Mouse (Mus musculus) liver, postnatal 0 days (tissue): Measurements from ENCODE around the gene Vipr1. TPM values are rescaled to one million over a fixed set of nuclear protein-coding genes. Genes with fewer than 3 reads are reported as not detected.

Source experiments
- ATAC-seq: fragments of 200-750 bp; cut with Nextera tagmentation; 2 replicates; pipeline ENCODE4 v1.8.0; 2017; ENCODE audit warnings: mild to moderate bottlenecking, moderate library complexity
- DNase-seq: peaks from one replicate; pipeline ENCODE4 v3.0.0-alpha.2; 2016
- H3K27ac ChIP-seq: fragments of 300-500 bp; sonication (generic); 2 replicates; pipeline ENCODE4 v1.5.1; 2014; ENCODE audit warnings: antibody characterized with exemption, moderate library complexity, mild to moderate bottlenecking, low read depth
- H3K27me3 ChIP-seq: fragments of 300-500 bp; sonication (generic); 2 replicates; pipeline ENCODE4 v1.6.1; 2014; ENCODE audit warnings: low read length, control low read depth, mixed read lengths; ENCODE audit not compliant: insufficient read depth
- H3K36me3 ChIP-seq: fragments of 300-500 bp; sonication (generic); replicated peaks from 2 replicates; pipeline ENCODE4 v1.6.1; 2014; ENCODE audit warnings: mild to moderate bottlenecking, control low read depth, low read length, moderate library complexity, mixed read lengths; ENCODE audit not compliant: insufficient read depth
- H3K4me1 ChIP-seq: fragments of 300-500 bp; sonication (generic); 2 replicates; pipeline ENCODE4 v1.6.1; 2014; ENCODE audit warnings: antibody characterized with exemption, mild to moderate bottlenecking, control low read depth; ENCODE audit not compliant: insufficient read depth
- H3K4me2 ChIP-seq: fragments of 300-500 bp; sonication (generic); 2 replicates; pipeline ENCODE4 v1.6.1; 2014; ENCODE audit warnings: low read depth, mild to moderate bottlenecking, low read length, moderate library complexity, mixed read lengths
- H3K4me3 ChIP-seq: fragments of 300-500 bp; sonication (generic); 2 replicates; pipeline ENCODE4 v1.5.1; 2014; ENCODE audit warnings: low read depth, low read length
- H3K9ac ChIP-seq: fragments of 300-500 bp; sonication (generic); replicated peaks from 2 replicates; pipeline ENCODE4 v1.6.1; 2014; ENCODE audit warnings: mild to moderate bottlenecking, moderate library complexity
- H3K9me3 ChIP-seq: fragments of 300-500 bp; sonication (generic); 2 replicates; pipeline ENCODE4 v1.6.1; 2016; ENCODE audit warnings: mild to moderate bottlenecking, control low read depth, low read length, mixed read lengths
- CTCF ChIP-seq: sonication (generic); IDR thresholded peaks from 2 replicates; pipeline ENCODE4 v1.5.1; 2016; ENCODE audit warnings: antibody characterized with exemption, low read depth
- EP300 ChIP-seq: IDR thresholded peaks from 2 replicates; pipeline ENCODE4 v1.6.1; 2016; ENCODE audit warnings: antibody characterized with exemption, low read depth, mild to moderate bottlenecking
- WGBS: fragments of 180-500 bp; shearing (Covaris S2); extraction: QIAGEN DNeasy Blood & Tissue Kit; methylation state at CpG from one replicate; pipeline ENCODE4 v1.1.7; 2014; ENCODE audit not compliant: insufficient replicate concordance; 5-methylcytosine and 5-hydroxymethylcytosine counted together
- polyA plus RNA-seq: library from polyadenylated mRNA; unstranded; fragments of >200 nt; fragmentation: Nextera tagmentation; extraction: Ambion mirVana; gene quantifications from 2 replicates; pipeline ENCODE4 v1.2.1, GENCODE M21; 2015

Gene Vipr1
- polyA plus RNA-seq, 1 experiment from 2014 or later = 3.4 TPM

DNA sequence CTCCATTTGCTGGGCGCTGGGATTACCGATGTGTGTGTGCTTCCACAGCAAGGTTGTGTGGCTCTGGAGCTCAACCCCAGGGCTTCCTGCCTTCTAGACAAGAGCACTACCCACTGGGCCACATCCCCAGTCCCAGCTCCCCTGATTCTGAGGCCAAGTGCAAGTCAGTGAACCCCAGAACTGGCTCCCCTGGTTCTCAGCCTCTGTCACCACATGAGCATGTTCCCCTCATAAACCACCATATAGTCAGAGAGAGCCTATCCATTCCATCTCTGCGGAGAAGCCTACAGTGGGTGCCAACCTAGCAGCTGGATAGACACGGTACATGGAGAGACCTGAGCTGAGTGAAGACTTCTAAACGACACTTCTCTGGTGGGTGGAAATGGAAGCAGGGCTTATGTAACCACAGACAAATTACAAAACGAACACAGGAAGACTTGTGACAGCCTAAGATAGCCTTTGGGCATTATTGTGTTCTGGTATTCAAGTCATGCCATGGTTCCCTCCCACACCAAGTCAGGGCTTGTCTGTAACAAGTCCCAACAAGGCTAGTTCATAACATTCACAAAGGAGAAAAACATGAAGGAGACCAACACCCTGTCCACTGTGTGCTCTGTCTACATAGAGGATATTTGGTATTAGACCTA is 63.6 kb downstream of the Vipr1 start:
- no peaks in the 10 kb centered on the region for H3K9me3 ChIP-seq
- no peak for ATAC-seq
- H3K4me2 ChIP-seq = peak overlapping the region; percentile 84
- H3K4me3 ChIP-seq = no peak overlapping the region
- peaks cover 28% of the 10 kb centered on the region for H3K4me1 ChIP-seq
- 59% methylated on average over 6 of the region's 6 CpGs for WGBS
- peak overlapping the region; percentile 96 for H3K27ac ChIP-seq
- H3K27me3 ChIP-seq = no peaks in the 10 kb centered on the region
- peak overlapping the region; percentile 67; the same call in 1 of the 2 replicates for H3K9ac ChIP-seq
- TF ChIP-seq EP300 (no peak), CTCF (no peak)
- no peak for DNase-seq
- H3K36me3 ChIP-seq = no peaks in the 10 kb centered on the region

GRCm38 (mm10) chr9:121707801-121708200 is 65.3 kb downstream of the Vipr1 start:
- Histone ChIP-seq H3K9me3 (no peaks in the 10 kb centered on the region), H3K36me3 (peaks cover 8% of the 10 kb centered on the region; the same call in 1 of the 2 replicates), H3K27me3 (no peaks in the 10 kb centered on the region), H3K9ac (no peak overlapping the region), H3K4me3 (no peak overlapping the region), H3K4me1 (peaks cover 33% of the 10 kb centered on the region), H3K27ac (no peak overlapping the region), H3K4me2 (peak overlapping the region; percentile 6; the same call in 1 of the 2 replicates)
- no peak for TF ChIP-seq EP300
- TF ChIP-seq CTCF = no peak
- WGBS = 62% methylated on average over 6 of the region's 6 CpGs
- no peak for ATAC-seq
- DNase-seq = no peak

DNA sequence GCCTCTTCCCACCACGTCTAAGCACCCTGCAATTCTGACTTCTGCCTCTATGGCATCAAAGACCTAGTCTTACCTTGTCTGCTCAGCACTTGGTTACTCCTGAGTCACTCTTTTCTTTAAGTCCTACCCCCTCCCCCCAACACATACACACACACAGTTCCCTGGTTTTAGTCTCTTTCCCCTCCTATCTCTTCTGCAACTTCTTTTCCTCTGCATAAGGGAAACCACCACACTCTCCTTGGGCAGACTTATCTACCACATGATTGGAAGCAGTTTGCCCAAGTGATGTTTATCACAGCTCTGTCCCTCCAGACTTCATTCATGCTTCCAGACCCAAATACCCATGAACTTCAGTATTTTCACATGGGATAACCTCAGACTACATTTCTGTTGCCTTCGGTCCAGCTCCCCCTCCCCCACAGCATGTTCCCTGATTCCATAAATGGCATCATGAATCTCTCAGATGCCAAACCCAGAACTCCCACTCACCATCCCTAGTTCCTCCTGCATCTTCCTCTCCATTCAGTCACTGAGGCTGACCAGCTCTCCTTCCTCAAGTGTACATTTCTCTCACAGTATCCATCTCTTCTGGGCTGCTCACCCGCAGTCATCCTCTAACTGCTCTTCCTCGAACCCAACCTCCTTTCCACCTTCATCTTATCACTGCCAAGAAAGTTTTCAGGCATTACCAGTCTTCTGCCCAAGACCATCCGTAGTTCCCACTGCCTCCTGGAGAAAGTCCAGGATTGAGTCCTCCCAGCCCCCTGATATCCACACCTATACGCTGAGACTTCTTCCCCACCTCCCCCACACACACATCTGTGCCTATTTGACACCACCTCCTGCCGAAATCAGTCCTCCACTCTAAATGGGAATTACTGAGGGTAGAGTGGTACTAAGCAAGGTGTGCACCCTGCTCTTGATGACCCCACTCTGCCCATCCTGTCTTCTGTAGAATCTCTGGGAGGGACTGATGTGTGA is 66.3 kb downstream of the Vipr1 start:
- Histone ChIP-seq H3K9me3 (no peaks in the 10 kb centered on the region), H3K4me3 (no peak overlapping the region), H3K36me3 (peaks cover 12% of the 10 kb centered on the region; the same call in 1 of the 2 replicates), H3K4me2 (no peak overlapping the region), H3K27me3 (no peaks in the 10 kb centered on the region), H3K9ac (no peak overlapping the region), H3K27ac (no peak overlapping the region), H3K4me1 (peaks cover 29% of the 10 kb centered on the region)
- TF ChIP-seq EP300 (no peak), CTCF (no peak)
- 61% methylated on average over 7 of the region's 7 CpGs for WGBS
- ATAC-seq (no peak), DNase-seq (peak; percentile 10)

DNA sequence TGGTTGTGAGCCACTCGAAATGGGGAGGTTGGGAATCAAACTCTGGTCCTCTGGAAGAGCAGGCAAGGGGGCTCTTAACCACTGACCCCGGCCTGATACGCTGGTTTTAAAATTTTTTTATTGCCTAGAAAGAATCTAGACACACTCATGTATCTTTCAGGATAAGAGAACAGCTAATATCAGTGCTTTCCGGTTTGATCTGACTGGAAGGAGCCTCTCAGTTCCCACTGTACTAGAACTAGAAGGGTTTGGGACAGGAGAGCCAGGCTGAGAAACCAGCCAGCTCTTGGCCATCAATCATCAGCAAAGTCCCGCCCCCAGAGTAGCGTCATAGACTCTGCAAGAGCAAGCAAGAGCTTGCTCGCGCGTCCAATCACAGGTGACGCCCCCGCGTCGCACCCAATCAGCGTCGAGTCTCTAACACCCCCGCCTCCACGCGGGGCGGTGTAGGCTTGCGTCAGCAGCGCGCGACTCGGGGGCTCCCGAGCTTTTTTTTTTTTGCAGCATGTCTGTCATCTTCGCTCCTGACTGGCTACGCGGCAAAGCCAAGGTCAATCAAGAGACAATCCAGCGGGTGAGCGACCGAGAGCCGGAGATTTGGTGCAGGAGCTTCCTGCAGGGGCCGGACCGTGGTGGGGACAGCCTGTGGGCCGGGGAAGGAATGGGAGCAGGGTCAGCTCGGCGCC is 67.5 kb downstream of the Vipr1 start, which contains the start of gene Ss18l2:
TSS of gene Ss18l2 (plus strand) at position 432 of the 686 bp plus-strand sequence.
- no peaks in the 10 kb centered on the region for H3K27me3 ChIP-seq
- peak within 1 kb of the TSS; percentile 85 for H3K4me3 ChIP-seq
- peak within 1 kb of the TSS; percentile 79 for H3K4me2 ChIP-seq
- DNase-seq (peak; percentile 99), ATAC-seq (peak; percentile 94)
- H3K36me3 ChIP-seq = peaks cover 12% of the 10 kb centered on the region; the same call in 1 of the 2 replicates
- peaks cover 22% of the 10 kb centered on the region for H3K4me1 ChIP-seq
- peak within 1 kb of the TSS; percentile 97 for H3K27ac ChIP-seq
- H3K9me3 ChIP-seq = no peaks in the 10 kb centered on the region
- H3K9ac ChIP-seq = peak within 1 kb of the TSS; percentile 89
- TF ChIP-seq EP300 (peak; percentile 67; the same call in 1 of the 2 replicates), CTCF (no peak)
- 4% methylated on average over 37 of the region's 37 CpGs for WGBS

DNA sequence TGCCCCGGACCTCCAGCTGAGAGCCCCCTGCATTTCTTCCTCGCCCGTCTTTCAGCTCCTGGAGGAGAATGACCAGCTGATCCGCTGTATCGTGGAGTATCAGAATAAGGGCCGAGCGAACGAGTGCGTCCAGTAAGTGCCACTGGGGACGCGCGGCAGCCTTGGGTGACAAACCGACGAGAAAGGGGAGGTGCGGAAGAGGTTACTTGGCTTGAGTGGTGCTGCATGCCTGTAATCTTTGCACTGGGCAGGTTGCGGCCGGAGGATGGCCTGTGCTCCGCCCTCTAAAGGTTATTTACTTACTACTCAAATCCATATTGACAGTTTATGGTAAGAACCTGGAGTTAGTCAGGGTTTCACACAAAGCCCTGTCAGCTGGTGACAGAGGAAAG is 68.1 kb downstream of the Vipr1 start:
- Histone ChIP-seq H3K4me2 (peak overlapping the region; percentile 79), H3K36me3 (peaks cover 12% of the 10 kb centered on the region; the same call in 1 of the 2 replicates), H3K9me3 (no peaks in the 10 kb centered on the region), H3K4me1 (peaks cover 18% of the 10 kb centered on the region), H3K4me3 (peak overlapping the region; percentile 85), H3K27me3 (no peaks in the 10 kb centered on the region), H3K27ac (peak overlapping the region; percentile 97), H3K9ac (peak overlapping the region; percentile 89)
- WGBS = under 1% methylated on average over 18 of the region's 18 CpGs
- DNase-seq = peak; percentile 71
- TF ChIP-seq EP300 (peak; percentile 8; the same call in 1 of the 2 replicates), CTCF (0 out of 2 replicates have a peak, but pooled peaks have one; percentile 12)
- ATAC-seq = peak; percentile 75
